23 mouse cellular contexts compared by ENCODE assay signal in the genomic region with DNA sequence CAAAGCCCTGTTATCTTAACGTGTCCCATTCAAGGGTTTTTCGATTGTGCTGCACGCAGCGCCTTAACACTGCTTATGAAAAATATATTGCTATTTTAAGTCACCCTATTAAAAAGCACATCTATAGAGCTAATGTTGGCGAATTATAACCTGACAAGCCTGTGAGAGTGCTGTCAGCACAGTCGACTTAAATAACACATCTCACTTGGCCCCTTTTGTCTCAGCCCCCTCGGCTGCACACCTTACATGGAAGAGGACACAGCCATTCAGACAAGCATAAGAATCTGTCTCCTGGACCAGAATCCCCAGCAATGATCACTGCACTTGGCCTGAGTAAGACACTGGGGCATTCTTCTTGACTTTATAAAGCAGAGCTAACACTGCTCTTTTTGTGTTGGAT. TPM values are rescaled to one million over a fixed set of nuclear protein-coding genes. Genes with fewer than 3 reads are reported as not detected.
DNase-seq lines count a peak whose midpoint lies in the region; ATAC-seq and TF ChIP-seq lines count a peak whose summit lies in the region.
"Had no signal": no experiment of that assay in that cellular context is flagged by ENCODE, and none has a peak within 500 bp of the region (broad histone marks: within the 10 kb centered on the region; RNA-seq: fewer than 3 reads in every experiment).

No protein-coding gene starts in this region.

- no peak overlapping the region for H3K9ac ChIP-seq in forebrain, embryonic 16.5 days (replicated peaks; ENCODE audit: low read depth, low read length)
- no peak overlapping the region for H3K9ac ChIP-seq in forebrain, embryonic 12.5 days
- no peak overlapping the region for H3K9ac ChIP-seq in heart, embryonic 13.5 days
- no peak overlapping the region for H3K9ac ChIP-seq in hindbrain, embryonic 13.5 days
- no peak overlapping the region for H3K9ac ChIP-seq in hindbrain, embryonic 16.5 days (ENCODE audit: low read depth, low read length)
- H3K9ac ChIP-seq: embryonic facial prominence, embryonic 12.5 days; limb, embryonic 13.5 days; lung, embryonic 15.5 days; stomach, embryonic 15.5 days had no signal

- no peaks in the 10 kb centered on the region for H3K36me3 ChIP-seq in forebrain, embryonic 16.5 days (ENCODE audit: control insufficient read depth, insufficient read depth)
- no peaks in the 10 kb centered on the region for H3K36me3 ChIP-seq in forebrain, embryonic 12.5 days (replicated peaks)
- H3K36me3 ChIP-seq in heart, embryonic 13.5 days = peaks cover 16% of the 10 kb centered on the region
- H3K36me3 ChIP-seq in hindbrain, embryonic 13.5 days = no peaks in the 10 kb centered on the region
- H3K36me3 ChIP-seq in hindbrain, embryonic 16.5 days (ENCODE audit: control insufficient read depth, insufficient read depth, low read length) = no peaks in the 10 kb centered on the region
- H3K36me3 ChIP-seq: embryonic facial prominence, embryonic 12.5 days; limb, embryonic 13.5 days; lung, embryonic 15.5 days; stomach, embryonic 15.5 days had no signal

- TF ChIP-seq CTCF in brain, embryonic 14.5 days (IDR thresholded peaks at IDR 0.05; ENCODE audit: borderline replicate concordance, extremely low read depth, insufficient read depth, insufficient read length) = no peak

- no peak for TF ChIP-seq POLR2A in brain, embryonic 14.5 days (IDR thresholded peaks at IDR 0.05; ENCODE audit: borderline replicate concordance, extremely low read depth, insufficient read depth, insufficient read length, poor library complexity, severe bottlenecking)

- no peak overlapping the region for H3K4me2 ChIP-seq in forebrain, embryonic 16.5 days (ENCODE audit: low read length)
- no peak overlapping the region for H3K4me2 ChIP-seq in forebrain, embryonic 12.5 days
- peak overlapping the region; percentile 24 for H3K4me2 ChIP-seq in heart, embryonic 13.5 days
- no peak overlapping the region for H3K4me2 ChIP-seq in hindbrain, embryonic 13.5 days
- no peak overlapping the region for H3K4me2 ChIP-seq in hindbrain, embryonic 16.5 days (ENCODE audit: low read length)
- H3K4me2 ChIP-seq: embryonic facial prominence, embryonic 12.5 days; limb, embryonic 13.5 days; liver, embryonic 11.5 days; lung, embryonic 15.5 days; midbrain, embryonic 11.5 days; stomach, embryonic 15.5 days had no signal

- no peak for DNase-seq in heart, postnatal 14 days
- peak; percentile 37 for DNase-seq in brain, embryonic 14.5 days (ENCODE audit: low read depth)
- DNase-seq: adrenal gland, postnatal 10 days; cerebellum, adult 11-12 months; cerebellum, adult 9-11 months; embryo, embryonic 11 days; kidney, adult 8-10 months; kidney, postnatal 4 days; right cerebral cortex, postnatal 25 days had no signal

- H3K27ac ChIP-seq in forebrain, embryonic 16.5 days (ENCODE audit: low read length) = no peak overlapping the region
- no peak overlapping the region for H3K27ac ChIP-seq in forebrain, embryonic 12.5 days
- peak overlapping the region; percentile 51 for H3K27ac ChIP-seq in heart, embryonic 13.5 days (replicated peaks)
- H3K27ac ChIP-seq in hindbrain, embryonic 13.5 days = peak overlapping the region; percentile 5; the same call in 1 of the 2 replicates
- H3K27ac ChIP-seq in hindbrain, embryonic 16.5 days (ENCODE audit: low read depth, low read length) = no peak overlapping the region
- H3K27ac ChIP-seq: embryonic facial prominence, embryonic 12.5 days; kidney, postnatal 0 days; limb, embryonic 13.5 days; lung, embryonic 15.5 days; stomach, embryonic 15.5 days had no signal

- intact Hi-C loops in heart, postnatal 14 days (cut with DNase I) = no loop called here

- H3K9me3 ChIP-seq in forebrain, embryonic 16.5 days (ENCODE audit: control insufficient read depth, low read length) = no peaks in the 10 kb centered on the region
- no peaks in the 10 kb centered on the region for H3K9me3 ChIP-seq in forebrain, embryonic 12.5 days
- H3K9me3 ChIP-seq in heart, embryonic 13.5 days = peaks cover 4% of the 10 kb centered on the region; the same call in 1 of the 2 replicates
- no peaks in the 10 kb centered on the region for H3K9me3 ChIP-seq in hindbrain, embryonic 13.5 days
- no peaks in the 10 kb centered on the region for H3K9me3 ChIP-seq in hindbrain, embryonic 16.5 days (ENCODE audit: control insufficient read depth, low read length)
- H3K9me3 ChIP-seq: limb, embryonic 13.5 days; lung, embryonic 15.5 days; stomach, embryonic 15.5 days had no signal

- 0 out of 2 replicates have a peak, but pooled peaks have one; percentile 55 for ATAC-seq in forebrain, embryonic 16.5 days
- no peak for ATAC-seq in forebrain, embryonic 12.5 days (ENCODE audit: low FRiP score)
- ATAC-seq in heart, embryonic 13.5 days (ENCODE audit: extremely low read depth, insufficient number of reproducible peaks, low FRiP score, low TSS enrichment) = no peak
- ATAC-seq in hindbrain, embryonic 13.5 days (ENCODE audit: low FRiP score) = no peak
- ATAC-seq in hindbrain, embryonic 16.5 days = no peak
- ATAC-seq: intestine, embryonic 16.5 days; Patski had no signal

- no peak overlapping the region for H3K4me3 ChIP-seq in forebrain, embryonic 16.5 days (replicated peaks; ENCODE audit: low read length)
- no peak overlapping the region for H3K4me3 ChIP-seq in forebrain, embryonic 12.5 days (replicated peaks)
- no peak overlapping the region for H3K4me3 ChIP-seq in heart, embryonic 13.5 days
- no peak overlapping the region for H3K4me3 ChIP-seq in hindbrain, embryonic 13.5 days
- no peak overlapping the region for H3K4me3 ChIP-seq in hindbrain, embryonic 16.5 days (ENCODE audit: low read length)
- H3K4me3 ChIP-seq: embryonic facial prominence, embryonic 12.5 days; limb, embryonic 13.5 days; lung, embryonic 15.5 days; stomach, embryonic 15.5 days had no signal

- 64% methylated on average over 7 of the region's 7 CpGs for WGBS in forebrain, embryonic 16.5 days
- whole genome bisulfite sequencing in forebrain, embryonic 12.5 days = 77% methylated on average over 7 of the region's 7 CpGs
- WGBS in heart, embryonic 13.5 days = 32% methylated on average over 7 of the region's 7 CpGs
- WGBS in hindbrain, embryonic 13.5 days = 75% methylated on average over 7 of the region's 7 CpGs
- 58% methylated on average over 7 of the region's 7 CpGs for WGBS in hindbrain, embryonic 16.5 days

- H3K27me3 ChIP-seq in forebrain, embryonic 16.5 days (replicated peaks; ENCODE audit: control insufficient read depth, insufficient read depth, low read length) = no peaks in the 10 kb centered on the region
- H3K27me3 ChIP-seq in forebrain, embryonic 12.5 days = no peaks in the 10 kb centered on the region
- no peaks in the 10 kb centered on the region for H3K27me3 ChIP-seq in heart, embryonic 13.5 days (replicated peaks)
- no peaks in the 10 kb centered on the region for H3K27me3 ChIP-seq in hindbrain, embryonic 13.5 days
- H3K27me3 ChIP-seq in hindbrain, embryonic 16.5 days (replicated peaks; ENCODE audit: control insufficient read depth, insufficient read depth, low read length) = no peaks in the 10 kb centered on the region
- H3K27me3 ChIP-seq: embryonic facial prominence, embryonic 12.5 days; limb, embryonic 13.5 days; lung, embryonic 15.5 days; Patski; stomach, embryonic 15.5 days had no signal

- peaks cover 22% of the 10 kb centered on the region for H3K4me1 ChIP-seq in forebrain, embryonic 16.5 days (replicated peaks; ENCODE audit: control insufficient read depth, insufficient read depth, low read length)
- peaks cover 5% of the 10 kb centered on the region; the same call in 1 of the 2 replicates for H3K4me1 ChIP-seq in forebrain, embryonic 12.5 days
- peaks cover 41% of the 10 kb centered on the region for H3K4me1 ChIP-seq in heart, embryonic 13.5 days
- no peaks in the 10 kb centered on the region for H3K4me1 ChIP-seq in hindbrain, embryonic 13.5 days (replicated peaks)
- H3K4me1 ChIP-seq in hindbrain, embryonic 16.5 days (ENCODE audit: control insufficient read depth, insufficient read depth, low read depth, low read length) = peaks cover 3% of the 10 kb centered on the region; the same call in 1 of the 2 replicates
- H3K4me1 ChIP-seq: embryonic facial prominence, embryonic 12.5 days; limb, embryonic 13.5 days had no signal

RNA-seq across cellular contexts. Expression of gene Atxn1, which starts 30.7 kb away (rescaled TPM):
- polyA plus RNA-seq in forebrain, embryonic 16.5 days (2015; fragmentation: Nextera tagmentation; extraction: Ambion mirVana) = 12.1 and 15.3 TPM in 2 replicates
- 3.7 and 4.0 TPM in 2 replicates for polyA plus RNA-seq in forebrain, embryonic 12.5 days (2016; fragmentation: Nextera tagmentation; extraction: Ambion mirVana)
- 5.8 and 7.2 TPM in 2 replicates for polyA plus RNA-seq in heart, embryonic 13.5 days (2015; fragmentation: Nextera tagmentation; extraction: Ambion mirVana)
- 10 to 100 TPM; 43.3 to 46.1 TPM for total RNA-seq in heart, postnatal 14 days (2021)
- 7.5 and 8.1 TPM in 2 replicates for polyA plus RNA-seq in hindbrain, embryonic 13.5 days (2015; fragmentation: Nextera tagmentation; extraction: Ambion mirVana)
- 7.5 and 8.3 TPM in 2 replicates for polyA plus RNA-seq in hindbrain, embryonic 16.5 days (2015; fragmentation: Nextera tagmentation; extraction: Ambion mirVana)
- polyA plus RNA-seq in brain, embryonic 14.5 days (2012; rRNA removed) = 9.2 and 11.0 TPM in 2 replicates

Comparison
In these comparisons a context has a peak if more than half of its experiments do, and no peak if none do; other contexts are left out.
1. H3K27ac ChIP-seq: peak in heart, embryonic 13.5 days (single experiment) and hindbrain, embryonic 13.5 days (single experiment); none in forebrain, embryonic 16.5 days (single experiment), forebrain, embryonic 12.5 days (single experiment) and hindbrain, embryonic 16.5 days (single experiment).